Mouse (Mus musculus): Measurements from ENCODE around the gene Mark3. TPM values are rescaled to one million over a fixed set of nuclear protein-coding genes. Genes with fewer than 3 reads are reported as not detected.
"Not testable (repeated sequence)": the region's sequence is repeated elsewhere in the genome, so short reads cannot be mapped to it uniquely, and the experiment has no call there.

Mark3 gene
- polyA plus RNA-seq, 1 experiment from 2014 or later = 43.8 TPM

GRCm38 (mm10) chr12:111661554-111661953 is 87.2 kb downstream of the Mark3 start:
- not testable (repeated sequence) for H3K9me3 ChIP-seq; H3K4me3 ChIP-seq; H3K27ac ChIP-seq; H3K9ac ChIP-seq; H3K4me1 ChIP-seq; H3K4me2 ChIP-seq (replicated peaks); ATAC-seq (ENCODE audit: low FRiP score, low read depth); H3K27me3 ChIP-seq
- WGBS = 96% methylated on average over 11 of the region's 11 CpGs
- H3K36me3 ChIP-seq = peaks cover 53% of the 10 kb centered on the region

GRCm38 (mm10) chr12:111663228-111664143 is 89.2 kb downstream of the Mark3 start:
- peak overlapping the region; percentile 8; the same call in 1 of the 2 replicates for H3K9ac ChIP-seq
- ATAC-seq (ENCODE audit: low FRiP score, low read depth) = no peak
- peaks cover 7% of the 10 kb centered on the region for H3K4me1 ChIP-seq
- no peak overlapping the region for H3K4me3 ChIP-seq
- no peaks in the 10 kb centered on the region for H3K9me3 ChIP-seq
- WGBS = 70% methylated on average over 17 of the region's 17 CpGs
- H3K4me2 ChIP-seq (replicated peaks) = no peak overlapping the region
- H3K27ac ChIP-seq = peak overlapping the region; percentile 52; the same call in 1 of the 2 replicates
- H3K27me3 ChIP-seq = no peaks in the 10 kb centered on the region
- H3K36me3 ChIP-seq = peaks cover 37% of the 10 kb centered on the region

- Histone ChIP-seq H3K9me3 (no peaks in the 10 kb centered on the region), H3K27ac (0 out of 2 replicates have a peak overlapping the region, but pooled peaks have one; percentile 52)
Observed at GRCm38 (mm10) chr12:111664144-111664634, 89.9 kb downstream of the Mark3 start.

GRCm38 (mm10) chr12:111665041-111665880 is 90.9 kb downstream of the Mark3 start:
- WGBS = 83% methylated on average over 13 of the region's 13 CpGs
- Histone ChIP-seq H3K4me2 (replicated peaks) (no peak overlapping the region), H3K4me3 (no peak overlapping the region), H3K36me3 (peaks cover 24% of the 10 kb centered on the region), H3K4me1 (peaks cover 16% of the 10 kb centered on the region), H3K27me3 (peaks cover 14% of the 10 kb centered on the region), H3K9ac (no peak overlapping the region), H3K9me3 (no peaks in the 10 kb centered on the region), H3K27ac (no peak overlapping the region)
- no peak for ATAC-seq (ENCODE audit: low FRiP score, low read depth)

More at GRCm38 (mm10) chr12:111664144-111664634, 89.9 kb downstream of the Mark3 start:
- Histone ChIP-seq H3K27me3 (peaks cover 3% of the 10 kb centered on the region), H3K4me3 (no peak overlapping the region), H3K9ac (peak overlapping the region; percentile 8; the same call in 1 of the 2 replicates), H3K36me3 (peaks cover 32% of the 10 kb centered on the region), H3K4me2 (replicated peaks) (no peak overlapping the region), H3K4me1 (peaks cover 14% of the 10 kb centered on the region)
- ATAC-seq (ENCODE audit: low FRiP score, low read depth) = peak; percentile 62
- 35% methylated on average over 6 of the region's 6 CpGs for WGBS

- Histone ChIP-seq H3K27me3 (peaks cover 25% of the 10 kb centered on the region), H3K4me2 (replicated peaks) (no peak overlapping the region)
Observed at GRCm38 (mm10) chr12:111666380-111666779, 92.1 kb downstream of the Mark3 start.

GRCm38 (mm10) chr12:111667421-111667820 is 93.1 kb downstream of the Mark3 start:
- Histone ChIP-seq H3K4me1 (peaks cover 38% of the 10 kb centered on the region), H3K9ac (no peak overlapping the region), H3K4me2 (replicated peaks) (no peak overlapping the region), H3K9me3 (no peaks in the 10 kb centered on the region), H3K27ac (no peak overlapping the region), H3K27me3 (peaks cover 35% of the 10 kb centered on the region), H3K36me3 (peaks cover 7% of the 10 kb centered on the region; the same call in 1 of the 2 replicates), H3K4me3 (no peak overlapping the region)
- 86% methylated on average over 5 of the region's 5 CpGs for WGBS
- no peak for ATAC-seq (ENCODE audit: low FRiP score, low read depth)

More at GRCm38 (mm10) chr12:111666380-111666779, 92.1 kb downstream of the Mark3 start:
- ATAC-seq (ENCODE audit: low FRiP score, low read depth) = no peak
- 75% methylated on average over 13 of the region's 13 CpGs for WGBS
- H3K36me3 ChIP-seq = peaks cover 17% of the 10 kb centered on the region
- no peak overlapping the region for H3K4me3 ChIP-seq
- H3K9ac ChIP-seq = no peak overlapping the region
- H3K9me3 ChIP-seq = no peaks in the 10 kb centered on the region
- peaks cover 27% of the 10 kb centered on the region for H3K4me1 ChIP-seq
- no peak overlapping the region for H3K27ac ChIP-seq

- peak overlapping the region; percentile 64 for H3K4me2 ChIP-seq (replicated peaks)
- peak overlapping the region; percentile 27 for H3K4me3 ChIP-seq
- H3K9me3 ChIP-seq = no peaks in the 10 kb centered on the region
- H3K36me3 ChIP-seq = peaks cover 5% of the 10 kb centered on the region; the same call in 1 of the 2 replicates
- peak; percentile 79 for ATAC-seq (ENCODE audit: low FRiP score, low read depth)
- under 1% methylated on average over 8 of the region's 8 CpGs for WGBS
- peak overlapping the region; percentile 60 for H3K9ac ChIP-seq
- peak overlapping the region; percentile 85 for H3K27ac ChIP-seq
- H3K4me1 ChIP-seq = peaks cover 44% of the 10 kb centered on the region
- peaks cover 46% of the 10 kb centered on the region for H3K27me3 ChIP-seq
Observed at GRCm38 (mm10) chr12:111668457-111668912, 94.2 kb downstream of the Mark3 start.

- WGBS = 65% methylated on average over 23 of the region's 23 CpGs
- Histone ChIP-seq H3K4me3 (peak overlapping the region; percentile 27; the same call in 1 of the 2 replicates), H3K27me3 (peaks cover 53% of the 10 kb centered on the region), H3K4me1 (peaks cover 37% of the 10 kb centered on the region), H3K9me3 (no peaks in the 10 kb centered on the region), H3K4me2 (replicated peaks) (peak overlapping the region; percentile 64), H3K9ac (peak overlapping the region; percentile 60; the same call in 1 of the 2 replicates), H3K27ac (peak overlapping the region; percentile 85; the same call in 1 of the 2 replicates), H3K36me3 (peaks cover 2% of the 10 kb centered on the region; the same call in 1 of the 2 replicates)
- ATAC-seq (ENCODE audit: low FRiP score, low read depth) = no peak
Observed at GRCm38 (mm10) chr12:111669000-111669788, 94.9 kb downstream of the Mark3 start.

GRCm38 (mm10) chr12:111669961-111670360 is 95.6 kb downstream of the Mark3 start:
- no peak overlapping the region for H3K4me3 ChIP-seq
- H3K9me3 ChIP-seq = no peaks in the 10 kb centered on the region
- H3K4me2 ChIP-seq (replicated peaks) = peak overlapping the region; percentile 98
- 42% methylated on average over 8 of the region's 8 CpGs for WGBS
- H3K36me3 ChIP-seq = no peaks in the 10 kb centered on the region
- H3K9ac ChIP-seq = peak overlapping the region; percentile 69; the same call in 1 of the 2 replicates
- ATAC-seq (ENCODE audit: low FRiP score, low read depth) = no peak
- H3K27ac ChIP-seq = no peak overlapping the region
- peaks cover 60% of the 10 kb centered on the region for H3K27me3 ChIP-seq
- peaks cover 37% of the 10 kb centered on the region for H3K4me1 ChIP-seq

- Histone ChIP-seq H3K27ac (no peak overlapping the region), H3K4me3 (peak overlapping the region; percentile 59), H3K9me3 (no peaks in the 10 kb centered on the region), H3K9ac (peak overlapping the region; percentile 69), H3K36me3 (no peaks in the 10 kb centered on the region), H3K27me3 (peaks cover 65% of the 10 kb centered on the region), H3K4me2 (replicated peaks) (peak overlapping the region; percentile 98), H3K4me1 (peaks cover 37% of the 10 kb centered on the region)
- no peak for ATAC-seq (ENCODE audit: low FRiP score, low read depth)
- 4% methylated on average over 27 of the region's 29 CpGs for WGBS
Observed at GRCm38 (mm10) chr12:111670371-111670971, 96.1 kb downstream of the Mark3 start.

All from limb, embryonic 13.5 days (tissue).